Mouse (Mus musculus) liver, embryonic 13.5 days (tissue): Measurements from ENCODE around the gene Ipmk. TPM values are rescaled to one million over a fixed set of nuclear protein-coding genes. Genes with fewer than 3 reads are reported as not detected.

Experiments used
- ATAC-seq: fragments of 200-750 bp; cut with Nextera tagmentation; 2 replicates; pipeline ENCODE4 v1.8.0; 2017; ENCODE audit warnings: low read depth, mild to moderate bottlenecking, moderate number of reproducible peaks, moderate library complexity
- DNase-seq: peaks from one replicate; pipeline ENCODE4 v3.0.0; 2022
- H3K27ac ChIP-seq: fragments of 300-500 bp; sonication (generic); 2 replicates; pipeline ENCODE4 v1.5.1; 2015; ENCODE audit warnings: moderate library complexity, mild to moderate bottlenecking, inconsistent platforms
- H3K27me3 ChIP-seq: fragments of 300-500 bp; sonication (generic); 2 replicates; pipeline ENCODE4 v1.6.1; 2015; ENCODE audit warnings: mild to moderate bottlenecking, inconsistent platforms
- H3K36me3 ChIP-seq: fragments of 300-500 bp; sonication (generic); 2 replicates; pipeline ENCODE4 v1.6.1; 2015; ENCODE audit warnings: mild to moderate bottlenecking, inconsistent platforms
- H3K4me1 ChIP-seq: fragments of 300-500 bp; sonication (generic); replicated peaks from 2 replicates; pipeline ENCODE4 v1.6.1; 2015; ENCODE audit warnings: inconsistent platforms
- H3K4me2 ChIP-seq: fragments of 300-500 bp; sonication (generic); 2 replicates; pipeline ENCODE4 v1.6.1; 2015; ENCODE audit warnings: inconsistent platforms, mild to moderate bottlenecking, moderate library complexity
- H3K4me3 ChIP-seq: fragments of 300-500 bp; sonication (generic); replicated peaks from 2 replicates; pipeline ENCODE4 v1.5.1; 2015; ENCODE audit warnings: mild to moderate bottlenecking, inconsistent platforms
- H3K9ac ChIP-seq: fragments of 300-500 bp; sonication (generic); 2 replicates; pipeline ENCODE4 v1.6.1; 2015; ENCODE audit warnings: mild to moderate bottlenecking, inconsistent platforms
- H3K9me3 ChIP-seq: fragments of 300-500 bp; sonication (generic); replicated peaks from 2 replicates; pipeline ENCODE4 v1.6.1; 2016; ENCODE audit warnings: inconsistent platforms
- WGBS: fragments of 180-500 bp; shearing (Covaris S2); methylation state at CpG from one replicate; pipeline ENCODE4 v1.1.7; 2015; ENCODE audit not compliant: insufficient replicate concordance; 5-methylcytosine and 5-hydroxymethylcytosine counted together
- polyA plus RNA-seq: library from polyadenylated mRNA; unstranded; fragments of >200 nt; fragmentation: Nextera tagmentation; extraction: Ambion mirVana; gene quantifications from 2 replicates; pipeline ENCODE4 v1.2.1, GENCODE M21; 2015

Gene Ipmk
- polyA plus RNA-seq, 1 experiment from 2014 or later = 8.3 TPM

- WGBS = 14% methylated on average over 7 of the region's 7 CpGs
- H3K27me3 ChIP-seq = no peaks in the 10 kb centered on the region
Measured at GRCm38 (mm10) chr10:71326789-71327188, 20.8 kb upstream of the Ipmk start.

GRCm38 (mm10) chr10:71327386-71327785 lies 20.2 kb upstream of the Ipmk start:
- Histone ChIP-seq H3K4me1 (no peaks in the 10 kb centered on the region), H3K4me2 (no peak overlapping the region), H3K9me3 (no peaks in the 10 kb centered on the region), H3K27ac (no peak overlapping the region), H3K36me3 (peaks cover 24% of the 10 kb centered on the region), H3K27me3 (no peaks in the 10 kb centered on the region), H3K9ac (no peak overlapping the region), H3K4me3 (no peak overlapping the region)
- WGBS = 81% methylated on average over 10 of the region's 10 CpGs
- no peak for DNase-seq
- ATAC-seq = no peak

More at GRCm38 (mm10) chr10:71326789-71327188, 20.8 kb upstream of the Ipmk start:
- Histone ChIP-seq H3K4me1 (no peaks in the 10 kb centered on the region), H3K27ac (no peak overlapping the region), H3K36me3 (peaks cover 24% of the 10 kb centered on the region), H3K9me3 (no peaks in the 10 kb centered on the region), H3K4me3 (no peak overlapping the region), H3K9ac (no peak overlapping the region), H3K4me2 (no peak overlapping the region)
- no peak for ATAC-seq
- DNase-seq = peak; percentile 26

- Histone ChIP-seq H3K4me2 (no peak overlapping the region), H3K9me3 (no peaks in the 10 kb centered on the region), H3K27me3 (no peaks in the 10 kb centered on the region), H3K4me1 (no peaks in the 10 kb centered on the region), H3K9ac (no peak overlapping the region), H3K36me3 (peaks cover 32% of the 10 kb centered on the region), H3K27ac (no peak overlapping the region), H3K4me3 (no peak overlapping the region)
- ATAC-seq = no peak
- WGBS = 76% methylated on average over 6 of the region's 6 CpGs
- DNase-seq = no peak
Measured at GRCm38 (mm10) chr10:71328382-71328781, 19.2 kb upstream of the Ipmk start.

GRCm38 (mm10) chr10:71328870-71329269 lies 18.7 kb upstream of the Ipmk start:
- no peak overlapping the region for H3K4me3 ChIP-seq
- no peak for ATAC-seq
- H3K27ac ChIP-seq = no peak overlapping the region
- 80% methylated on average over 5 of the region's 5 CpGs for WGBS
- DNase-seq = no peak
- H3K4me2 ChIP-seq = no peak overlapping the region
- peaks cover 37% of the 10 kb centered on the region for H3K36me3 ChIP-seq
- H3K9me3 ChIP-seq = no peaks in the 10 kb centered on the region
- H3K27me3 ChIP-seq = no peaks in the 10 kb centered on the region
- no peak overlapping the region for H3K9ac ChIP-seq
- no peaks in the 10 kb centered on the region for H3K4me1 ChIP-seq

- Histone ChIP-seq H3K4me3 (no peak overlapping the region), H3K9ac (no peak overlapping the region), H3K9me3 (no peaks in the 10 kb centered on the region), H3K4me2 (no peak overlapping the region), H3K27ac (no peak overlapping the region), H3K36me3 (peaks cover 41% of the 10 kb centered on the region), H3K4me1 (no peaks in the 10 kb centered on the region), H3K27me3 (no peaks in the 10 kb centered on the region)
- WGBS = 85% methylated on average over 6 of the region's 6 CpGs
- DNase-seq = no peak
- no peak for ATAC-seq
Measured at GRCm38 (mm10) chr10:71329295-71329694, 18.3 kb upstream of the Ipmk start.

GRCm38 (mm10) chr10:71330070-71330469 lies 17.5 kb upstream of the Ipmk start:
- no peak overlapping the region for H3K27ac ChIP-seq

GRCm38 (mm10) chr10:71331908-71332307 lies 15.7 kb upstream of the Ipmk start:
- Histone ChIP-seq H3K9ac (no peak overlapping the region), H3K4me1 (no peaks in the 10 kb centered on the region), H3K4me3 (no peak overlapping the region), H3K27me3 (no peaks in the 10 kb centered on the region), H3K4me2 (no peak overlapping the region), H3K27ac (no peak overlapping the region), H3K9me3 (no peaks in the 10 kb centered on the region), H3K36me3 (peaks cover 62% of the 10 kb centered on the region)
- no peak for DNase-seq
- 83% methylated on average over 7 of the region's 7 CpGs for WGBS
- no peak for ATAC-seq

More at GRCm38 (mm10) chr10:71330070-71330469, 17.5 kb upstream of the Ipmk start:
- Histone ChIP-seq H3K9ac (no peak overlapping the region), H3K4me1 (no peaks in the 10 kb centered on the region), H3K4me2 (no peak overlapping the region), H3K27me3 (no peaks in the 10 kb centered on the region), H3K4me3 (no peak overlapping the region), H3K36me3 (peaks cover 49% of the 10 kb centered on the region), H3K9me3 (no peaks in the 10 kb centered on the region)
- ATAC-seq = no peak
- no peak for DNase-seq
- WGBS = 94% methylated on average over 12 of the region's 12 CpGs

GRCm38 (mm10) chr10:71332376-71332775 lies 15.2 kb upstream of the Ipmk start:
- H3K4me2 ChIP-seq = no peak overlapping the region
- peaks cover 62% of the 10 kb centered on the region for H3K36me3 ChIP-seq
- ATAC-seq (no peak), DNase-seq (no peak)
- no peaks in the 10 kb centered on the region for H3K27me3 ChIP-seq
- H3K9me3 ChIP-seq = no peaks in the 10 kb centered on the region
- WGBS = 87% methylated on average over 4 of the region's 4 CpGs
- peaks cover 2% of the 10 kb centered on the region; the same call in 1 of the 2 replicates for H3K4me1 ChIP-seq
- no peak overlapping the region for H3K27ac ChIP-seq
- no peak overlapping the region for H3K9ac ChIP-seq
- H3K4me3 ChIP-seq = no peak overlapping the region

GRCm38 (mm10) chr10:71332859-71333258 lies 14.7 kb upstream of the Ipmk start:
- Histone ChIP-seq H3K27me3 (no peaks in the 10 kb centered on the region), H3K4me3 (no peak overlapping the region), H3K36me3 (peaks cover 62% of the 10 kb centered on the region), H3K9ac (no peak overlapping the region), H3K4me2 (no peak overlapping the region), H3K9me3 (no peaks in the 10 kb centered on the region), H3K4me1 (peaks cover 5% of the 10 kb centered on the region; the same call in 1 of the 2 replicates), H3K27ac (no peak overlapping the region)
- ATAC-seq (no peak), DNase-seq (no peak)
- WGBS = 93% methylated on average over 9 of the region's 9 CpGs

GRCm38 (mm10) chr10:71337733-71338132 lies 9.8 kb upstream of the Ipmk start:
- Histone ChIP-seq H3K27me3 (no peaks in the 10 kb centered on the region), H3K27ac (peak overlapping the region; percentile 12; the same call in 1 of the 2 replicates), H3K4me2 (no peak overlapping the region), H3K4me1 (peaks cover 52% of the 10 kb centered on the region), H3K9ac (no peak overlapping the region), H3K4me3 (no peak overlapping the region), H3K36me3 (peaks cover 39% of the 10 kb centered on the region), H3K9me3 (no peaks in the 10 kb centered on the region)
- DNase-seq = no peak
- ATAC-seq = no peak
- 74% methylated on average over 2 of the region's 2 CpGs for WGBS

GRCm38 (mm10) chr10:71338156-71338905 lies 9.2 kb upstream of the Ipmk start:
- Histone ChIP-seq H3K4me3 (no peak overlapping the region), H3K4me2 (no peak overlapping the region), H3K36me3 (peaks cover 33% of the 10 kb centered on the region), H3K9ac (peak overlapping the region; percentile 3; the same call in 1 of the 2 replicates), H3K4me1 (peaks cover 58% of the 10 kb centered on the region), H3K9me3 (no peaks in the 10 kb centered on the region), H3K27ac (peak overlapping the region; percentile 42; the same call in 1 of the 2 replicates), H3K27me3 (no peaks in the 10 kb centered on the region)
- 74% methylated on average over 8 of the region's 8 CpGs for WGBS
- ATAC-seq = no peak
- no peak for DNase-seq

GRCm38 (mm10) chr10:71339463-71339862 lies 8.1 kb upstream of the Ipmk start:
- Histone ChIP-seq H3K4me3 (no peak overlapping the region), H3K27me3 (no peaks in the 10 kb centered on the region), H3K4me2 (peak overlapping the region; percentile 28), H3K9me3 (no peaks in the 10 kb centered on the region), H3K9ac (peak overlapping the region; percentile 3; the same call in 1 of the 2 replicates), H3K27ac (peak overlapping the region; percentile 42; the same call in 1 of the 2 replicates), H3K4me1 (peaks cover 65% of the 10 kb centered on the region), H3K36me3 (peaks cover 23% of the 10 kb centered on the region)
- 37% methylated on average over 4 of the region's 4 CpGs for WGBS
- DNase-seq (no peak), ATAC-seq (no peak)
